Mouse (Mus musculus) embryo, embryonic 10.5 days (tissue): Measurements from ENCODE around the gene Gm9745.
"Not testable (repeated sequence)": the region's sequence is repeated elsewhere in the genome, so short reads cannot be mapped to it uniquely, and the experiment has no call there.

Experiments used
- DNase-seq: peaks from one replicate; pipeline ENCODE4 v3.0.0-alpha.2; 2015; ENCODE audit warnings: low spot score

Gene Gm9745

GRCm38 (mm10) chr13:8905986-8906385 lies 42.0 kb downstream of the Gm9745 start:
- DNase-seq: not testable (repeated sequence)
